Mouse (Mus musculus) cortical plate, adult 2 months (tissue): ENCODE results near the gene C8a. TPM values are rescaled to one million over a fixed set of nuclear protein-coding genes. Genes with fewer than 3 reads are reported as not detected.

Experiments used
- H3K27ac ChIP-seq: fragments of 200-500 bp; 2 replicates; pipeline ENCODE4 v1.5.1; 2012; ENCODE audit warnings: low read length, control low read depth, inconsistent platforms; ENCODE audit not compliant: insufficient read depth
- H3K4me1 ChIP-seq: fragments of 200-500 bp; 2 replicates; pipeline ENCODE4 v1.6.1; 2011; ENCODE audit warnings: low read length; ENCODE audit not compliant: control insufficient read depth, insufficient read depth
- H3K4me3 ChIP-seq: fragments of 200-500 bp; 2 replicates; pipeline ENCODE4 v1.5.1; 2011; ENCODE audit warnings: mild to moderate bottlenecking, low read length, control low read depth; ENCODE audit not compliant: insufficient read depth
- CTCF ChIP-seq: fragments of 200-500 bp; IDR thresholded peaks from 2 replicates; pipeline ENCODE4 v1.5.1; 2011; ENCODE audit warnings: mild to moderate bottlenecking, control low read depth, low read length; ENCODE audit not compliant: insufficient read depth; ENCODE audit errors: extremely low read depth
- POLR2A ChIP-seq: fragments of 200-500 bp; IDR thresholded peaks from 2 replicates; pipeline ENCODE4 v1.6.1; 2011; ENCODE audit warnings: mild to moderate bottlenecking, low read length, control low read depth; ENCODE audit not compliant: insufficient read depth; ENCODE audit errors: extremely low read depth
- polyA plus RNA-seq: library from polyadenylated mRNA; depleted of rRNA; stranded (reverse); fragments of >200 nt; gene quantifications from 2 replicates; pipeline ENCODE4 v1.2.3, GENCODE M21; 2012

C8a gene
- polyA plus RNA-seq, 1 experiment: 0.04 TPM

- Histone ChIP-seq H3K27ac (no peak overlapping the region), H3K4me1 (no peaks in the 10 kb centered on the region), H3K4me3 (no peak overlapping the region)
- TF ChIP-seq POLR2A (no peak), CTCF (no peak)
Measured at GRCm38 (mm10) chr4:104855216-104855615, 21.0 kb downstream of the C8a start.

DNA sequence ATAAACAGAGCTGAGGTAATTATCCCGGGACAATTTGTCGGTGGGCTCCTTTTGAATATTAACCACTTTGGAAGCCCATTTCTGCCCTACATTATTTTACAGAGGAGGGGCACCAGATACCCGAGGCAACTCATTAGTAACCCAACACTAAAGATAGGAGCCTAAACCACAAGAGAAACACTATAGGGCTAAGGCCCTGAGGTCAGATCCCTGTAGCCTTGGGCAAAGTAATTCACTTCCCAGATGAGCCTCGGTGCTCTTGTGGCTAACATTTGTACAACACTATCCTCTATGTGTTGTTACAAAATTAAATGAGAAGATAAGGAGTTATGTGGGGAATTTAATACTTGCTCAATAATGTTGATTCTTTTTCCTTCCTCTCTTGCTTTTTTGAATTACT lies 32.7 kb downstream of the C8a start:
- no peak overlapping the region for H3K27ac ChIP-seq
- H3K4me1 ChIP-seq: no peaks in the 10 kb centered on the region
- no peak overlapping the region for H3K4me3 ChIP-seq
- TF ChIP-seq POLR2A (no peak), CTCF (no peak)

GRCm38 (mm10) chr4:104842204-104842603 lies 34.0 kb downstream of the C8a start:
- no peak for TF ChIP-seq CTCF
- TF ChIP-seq POLR2A: no peak
- no peak overlapping the region for H3K27ac ChIP-seq
- H3K4me3 ChIP-seq: no peak overlapping the region
- H3K4me1 ChIP-seq: no peaks in the 10 kb centered on the region

DNA sequence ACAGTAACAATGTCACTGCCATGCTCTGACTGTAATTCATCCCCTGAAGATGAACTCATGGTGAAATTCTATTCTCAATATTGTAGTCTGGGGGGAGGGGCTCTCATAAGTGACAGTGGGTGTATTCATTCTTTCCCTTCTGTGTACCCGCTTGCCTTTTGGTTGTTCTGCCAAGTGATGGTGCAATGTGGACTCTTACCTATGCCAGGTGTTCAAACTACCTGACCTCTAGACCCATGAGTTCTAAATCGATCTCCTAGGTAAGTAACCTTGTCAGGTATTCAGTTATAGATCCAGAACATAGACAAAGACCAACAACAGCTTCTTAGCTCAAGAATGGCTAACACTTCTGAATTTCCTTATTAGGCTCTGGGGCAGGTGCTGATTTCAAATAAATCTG lies 37.9 kb downstream of the C8a start:
- Histone ChIP-seq H3K27ac (no peak overlapping the region), H3K4me1 (no peaks in the 10 kb centered on the region), H3K4me3 (no peak overlapping the region)
- TF ChIP-seq POLR2A: no peak
- no peak for TF ChIP-seq CTCF

DNA sequence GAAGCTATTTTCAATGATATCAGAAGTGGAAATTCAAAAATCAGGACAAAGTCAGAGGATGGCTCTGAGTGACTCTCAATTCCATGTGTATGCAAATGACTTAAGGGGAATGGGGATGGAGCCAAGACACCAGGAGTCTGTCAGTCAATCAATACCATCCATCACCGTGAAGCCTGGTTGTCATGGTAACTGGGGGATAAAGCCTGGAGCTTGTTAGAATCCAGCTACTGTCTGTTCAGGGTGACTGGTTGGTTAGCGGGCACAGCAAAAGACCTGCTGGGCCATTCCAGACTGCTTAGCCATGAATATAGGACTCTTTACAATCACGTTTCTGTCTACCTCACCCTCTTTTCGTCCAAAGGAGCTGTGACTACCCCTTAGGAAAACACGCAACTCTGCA lies 41.1 kb downstream of the C8a start:
- TF ChIP-seq CTCF: no peak
- H3K4me3 ChIP-seq: no peak overlapping the region
- no peak overlapping the region for H3K27ac ChIP-seq
- no peaks in the 10 kb centered on the region for H3K4me1 ChIP-seq

- TF ChIP-seq POLR2A: no peak
- TF ChIP-seq CTCF: no peak
- no peak overlapping the region for H3K4me3 ChIP-seq
- no peak overlapping the region for H3K27ac ChIP-seq
- no peaks in the 10 kb centered on the region for H3K4me1 ChIP-seq
Measured at GRCm38 (mm10) chr4:104828939-104829338, 47.3 kb downstream of the C8a start.

- Histone ChIP-seq H3K4me3 (no peak overlapping the region), H3K4me1 (no peaks in the 10 kb centered on the region)
- no peak for TF ChIP-seq POLR2A
- TF ChIP-seq CTCF: no peak
Measured at GRCm38 (mm10) chr4:104824381-104825077, 51.7 kb downstream of the C8a start.

GRCm38 (mm10) chr4:104823597-104824101 lies 52.5 kb downstream of the C8a start:
- Histone ChIP-seq H3K4me3 (no peak overlapping the region), H3K27ac (no peak overlapping the region), H3K4me1 (no peaks in the 10 kb centered on the region)
- TF ChIP-seq POLR2A: no peak
- TF ChIP-seq CTCF: no peak

More at GRCm38 (mm10) chr4:104824381-104825077, 51.7 kb downstream of the C8a start:
- H3K27ac ChIP-seq: no peak overlapping the region

GRCm38 (mm10) chr4:104819891-104820290 lies 56.3 kb downstream of the C8a start:
- no peak overlapping the region for H3K4me3 ChIP-seq
- TF ChIP-seq CTCF (no peak), POLR2A (no peak)
- no peak overlapping the region for H3K27ac ChIP-seq
- no peaks in the 10 kb centered on the region for H3K4me1 ChIP-seq

DNA sequence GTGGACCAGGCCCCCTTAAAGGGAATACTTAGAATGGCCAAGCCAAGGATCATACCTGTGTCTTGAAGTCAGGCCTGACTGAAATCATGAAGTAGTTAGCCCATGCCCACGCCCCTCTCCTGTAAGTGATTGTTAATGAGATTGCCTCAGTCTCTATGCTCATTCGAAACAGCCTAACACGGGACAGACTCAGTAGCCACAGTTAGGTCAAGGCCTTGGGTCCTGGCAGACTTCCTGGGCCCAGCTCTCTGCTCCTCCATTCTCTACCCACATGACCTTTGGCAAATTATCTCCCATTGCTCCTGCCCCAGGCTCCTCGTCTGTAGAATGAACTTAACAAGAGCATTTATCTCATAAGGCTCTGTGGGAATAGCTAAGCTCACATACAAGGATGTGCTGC lies 57.2 kb downstream of the C8a start:
- TF ChIP-seq CTCF: no peak
- no peak for TF ChIP-seq POLR2A
- H3K4me3 ChIP-seq: no peak overlapping the region
- H3K27ac ChIP-seq: no peak overlapping the region
- no peaks in the 10 kb centered on the region for H3K4me1 ChIP-seq
